In the genomic region with DNA sequence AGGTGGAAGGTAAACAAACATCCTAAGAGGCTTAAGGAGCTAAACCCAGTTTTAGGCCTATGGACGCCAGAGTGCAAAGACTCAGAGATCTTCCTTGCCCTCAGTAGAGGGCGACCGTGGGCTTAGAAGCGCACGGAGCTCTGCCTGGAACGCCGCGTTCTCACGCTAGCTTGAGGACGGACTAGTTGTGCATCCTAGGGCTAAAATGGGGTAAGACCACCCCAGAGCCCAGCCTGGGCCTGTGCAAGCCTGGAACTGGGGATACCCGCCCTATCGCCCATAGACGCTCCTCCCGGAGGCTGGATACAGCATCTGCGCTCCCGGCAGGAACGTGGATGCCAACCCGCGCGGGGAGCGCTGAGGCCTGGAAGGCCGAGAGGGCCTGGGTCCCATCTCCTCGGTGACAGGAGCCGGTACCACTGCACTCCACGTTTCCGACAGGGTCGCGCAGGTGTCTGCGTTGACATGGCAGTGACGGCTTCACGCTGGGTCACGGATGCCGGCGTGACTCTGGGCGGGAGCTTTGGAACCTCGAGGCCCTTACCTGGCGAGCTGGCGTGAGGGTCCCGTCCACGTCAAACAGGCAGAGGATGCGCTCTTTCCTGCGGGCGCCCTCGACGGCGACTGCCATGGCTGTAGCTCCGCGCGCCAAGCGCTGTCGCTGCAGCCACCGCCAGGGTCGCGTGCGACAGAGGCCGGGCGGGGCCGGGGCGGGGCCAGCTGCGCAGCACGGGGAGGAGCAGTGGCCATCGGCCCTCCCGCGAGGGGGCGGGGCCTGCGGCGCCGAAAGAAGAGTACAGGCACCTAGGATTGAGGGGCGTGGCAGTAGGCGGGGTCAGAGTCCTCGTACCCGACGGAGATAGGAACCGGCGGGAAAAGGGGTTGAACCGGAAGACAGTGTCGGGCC, we compare ENCODE assay signal across 8 mouse cellular contexts. TPM values are rescaled to one million over a fixed set of nuclear protein-coding genes. Genes with fewer than 3 reads are reported as not detected.
DNase-seq lines count a peak whose midpoint lies in the region; ATAC-seq and TF ChIP-seq lines count a peak whose summit lies in the region.

A gene (minus strand): TSS at position 760 of the 907 bp plus-strand sequence.

- no peaks in the 10 kb centered on the region for H3K36me3 ChIP-seq in heart, embryonic 12.5 days
- peaks cover 3% of the 10 kb centered on the region; the same call in 1 of the 2 replicates for H3K36me3 ChIP-seq in kidney, postnatal 0 days (ENCODE audit: insufficient read depth, low read length)
- no peaks in the 10 kb centered on the region for H3K36me3 ChIP-seq in liver, embryonic 11.5 days (ENCODE audit: control insufficient read depth, insufficient read depth, low read length)
- 0 out of 2 replicates have a peak, but pooled peaks cover 1% of the 10 kb centered on the region for H3K36me3 ChIP-seq in stomach, embryonic 14.5 days (ENCODE audit: control insufficient read depth, insufficient read depth, low read length)

- H3K27ac ChIP-seq in heart, embryonic 12.5 days (ENCODE audit: poor library complexity, severe bottlenecking): peak within 1 kb of the TSS; percentile 31
- H3K27ac ChIP-seq in kidney, postnatal 0 days: peak within 1 kb of the TSS; percentile 82
- peak within 1 kb of the TSS; percentile 79; the same call in 1 of the 2 replicates for H3K27ac ChIP-seq in liver, embryonic 11.5 days (ENCODE audit: low read depth, low read length)
- H3K27ac ChIP-seq in stomach, embryonic 14.5 days (ENCODE audit: low read length): peak within 1 kb of the TSS; percentile 4; the same call in 1 of the 2 replicates

- peak; percentile 98 for DNase-seq in CD4-positive helper T cell, adult 2 months (ENCODE audit: low read depth, low spot score)
- peak; percentile 92 for DNase-seq in brain, embryonic 18.5 days (ENCODE audit: low read depth, low spot score)
- peak; percentile 99 for DNase-seq in kidney, postnatal 0 days (ENCODE audit: low spot score)
- DNase-seq in liver, embryonic 11.5 days (ENCODE audit: low spot score): peak; percentile 100
- peak; percentile 100 for DNase-seq in naive thymus-derived CD4-positive, alpha-beta T cell, adult 2 months (ENCODE audit: low read depth)

- peak within 1 kb of the TSS; percentile 56 for H3K4me3 ChIP-seq in heart, embryonic 12.5 days
- H3K4me3 ChIP-seq in kidney, postnatal 0 days (replicated peaks; ENCODE audit: low read depth, low read length): peak within 1 kb of the TSS; percentile 64
- peak within 1 kb of the TSS; percentile 72 for H3K4me3 ChIP-seq in liver, embryonic 11.5 days (ENCODE audit: low read depth, low read length)
- H3K4me3 ChIP-seq in stomach, embryonic 14.5 days (ENCODE audit: low read depth, low read length): peak within 1 kb of the TSS; percentile 51

- no peaks in the 10 kb centered on the region for H3K27me3 ChIP-seq in heart, embryonic 12.5 days (replicated peaks)
- no peaks in the 10 kb centered on the region for H3K27me3 ChIP-seq in kidney, postnatal 0 days (ENCODE audit: insufficient read depth, low read length)
- H3K27me3 ChIP-seq in liver, embryonic 11.5 days (replicated peaks; ENCODE audit: control insufficient read depth, insufficient read depth, low read length): no peaks in the 10 kb centered on the region
- no peaks in the 10 kb centered on the region for H3K27me3 ChIP-seq in stomach, embryonic 14.5 days (ENCODE audit: control insufficient read depth, insufficient read depth, low read length)

- no peaks in the 10 kb centered on the region for H3K4me1 ChIP-seq in heart, embryonic 12.5 days (replicated peaks)
- no peaks in the 10 kb centered on the region; the same call in 1 of the 2 replicates for H3K4me1 ChIP-seq in kidney, postnatal 0 days (replicated peaks; ENCODE audit: insufficient read depth, low read length)
- H3K4me1 ChIP-seq in liver, embryonic 11.5 days (replicated peaks; ENCODE audit: control insufficient read depth, insufficient read depth, low read length): peaks cover 5% of the 10 kb centered on the region
- H3K4me1 ChIP-seq in stomach, embryonic 14.5 days (ENCODE audit: control insufficient read depth, insufficient read depth, low read length): no peaks in the 10 kb centered on the region

- peak within 1 kb of the TSS; percentile 70 for H3K9ac ChIP-seq in heart, embryonic 12.5 days
- peak within 1 kb of the TSS; percentile 61 for H3K9ac ChIP-seq in kidney, postnatal 0 days (ENCODE audit: low read depth, low read length)
- H3K9ac ChIP-seq in liver, embryonic 11.5 days (ENCODE audit: low read depth, low read length): peak within 1 kb of the TSS; percentile 76
- H3K9ac ChIP-seq in stomach, embryonic 14.5 days (replicated peaks; ENCODE audit: low read depth, low read length): peak within 1 kb of the TSS; percentile 34; the same call in 1 of the 2 replicates

- ATAC-seq in erythroid progenitor cell, adult 5-6 weeks (replicated peaks; ENCODE audit: low FRiP score, poor library complexity, severe bottlenecking): peak; percentile 89
- ATAC-seq in heart, embryonic 12.5 days (ENCODE audit: insufficient number of reproducible peaks, low FRiP score): peak; percentile 99
- peak; percentile 98 for ATAC-seq in kidney, postnatal 0 days (replicated peaks; ENCODE audit: low FRiP score, low read depth)
- ATAC-seq in liver, embryonic 11.5 days (replicated peaks; ENCODE audit: low FRiP score): peak; percentile 97
- peak; percentile 97 for ATAC-seq in stomach, embryonic 14.5 days (ENCODE audit: insufficient number of reproducible peaks, insufficient read depth, low FRiP score, low read depth)

- under 1% methylated on average over 76 of the region's 77 CpGs for WGBS in heart, embryonic 12.5 days
- WGBS in kidney, postnatal 0 days: under 1% methylated on average over 77 of the region's 77 CpGs
- WGBS in liver, embryonic 11.5 days: under 1% methylated on average over 77 of the region's 77 CpGs
- under 1% methylated on average over 77 of the region's 77 CpGs for WGBS in stomach, embryonic 14.5 days

- peak; percentile 73 for TF ChIP-seq CTCF in kidney, postnatal 0 days (IDR thresholded peaks at IDR 0.05; ENCODE audit: low read depth)

- H3K4me2 ChIP-seq in heart, embryonic 12.5 days: peak within 1 kb of the TSS; percentile 92
- peak within 1 kb of the TSS; percentile 79 for H3K4me2 ChIP-seq in kidney, postnatal 0 days (ENCODE audit: low read length)
- peak within 1 kb of the TSS; percentile 100 for H3K4me2 ChIP-seq in liver, embryonic 11.5 days
- H3K4me2 ChIP-seq in stomach, embryonic 14.5 days (replicated peaks; ENCODE audit: low read depth, low read length): peak within 1 kb of the TSS; percentile 89

- no peaks in the 10 kb centered on the region for H3K9me3 ChIP-seq in heart, embryonic 12.5 days (replicated peaks)
- no peaks in the 10 kb centered on the region for H3K9me3 ChIP-seq in kidney, postnatal 0 days (replicated peaks; ENCODE audit: low read length)
- H3K9me3 ChIP-seq in liver, embryonic 11.5 days (ENCODE audit: control insufficient read depth, low read length): no peaks in the 10 kb centered on the region
- H3K9me3 ChIP-seq in stomach, embryonic 14.5 days (ENCODE audit: control insufficient read depth, low read depth, low read length): no peaks in the 10 kb centered on the region

RNA-seq across cellular contexts. Expression of the gene that starts here (rescaled TPM):
- 17.6 and 18.0 TPM in 2 replicates for total RNA-seq in erythroid progenitor cell, adult 5-6 weeks (2015; ENCODE audit: low replicate concordance)
- total RNA-seq in erythroid progenitor cell, adult 5-6 weeks (2017; ENCODE audit: low replicate concordance): 9.4 and 14.2 TPM in 2 replicates
- 17.7 and 19.6 TPM in 2 replicates for polyA plus RNA-seq in heart, embryonic 12.5 days (2016; fragmentation: Nextera tagmentation; extraction: Ambion mirVana)
- polyA plus RNA-seq in kidney, postnatal 0 days (2015; fragmentation: Nextera tagmentation; extraction: Ambion mirVana): 27.1 and 27.8 TPM in 2 replicates
- 34.6 and 40.6 TPM in 2 replicates for polyA plus RNA-seq in liver, embryonic 11.5 days (2014; fragmentation: Nextera tagmentation; extraction: Ambion mirVana)
- polyA plus RNA-seq in stomach, embryonic 14.5 days (2014; fragmentation: Nextera tagmentation; extraction: Ambion mirVana): 29.9 and 37.2 TPM in 2 replicates

Comparison
In these comparisons a context has a peak if more than half of its experiments do, and no peak if none do; other contexts are left out.
1. Peak in every context shown above with its lines: DNase-seq, ATAC-seq, H3K4me3 ChIP-seq and H3K27ac ChIP-seq.
2. H3K27ac ChIP-seq: peak in every context shown above with its lines; median percentile 82 in kidney, postnatal 0 days; 79 in liver, embryonic 11.5 days; 31 in heart, embryonic 12.5 days; 4 in stomach, embryonic 14.5 days.